In genomic region chr10:102184726-102185125, GRCm38 (mm10) we compare ENCODE assay signal across 16 mouse cellular contexts.
DNase-seq lines count a peak whose midpoint lies in the region; ATAC-seq and TF ChIP-seq lines count a peak whose summit lies in the region.
"Had no signal": no experiment of that assay in that cellular context is flagged by ENCODE, and none has a peak within 500 bp of the region (broad histone marks: within the 10 kb centered on the region; RNA-seq: fewer than 3 reads in every experiment).

No protein-coding gene starts in this region.

- DNase-seq in left cerebral cortex, postnatal 14 days (ENCODE audit: low spot score in 2 of 2), result peak; percentile 5 to 15
- no peak for DNase-seq in left cerebral cortex, adult 8-10 months (ENCODE audit: low spot score in 2 of 2)
- no peak for DNase-seq in hindbrain, embryonic 14.5 days (ENCODE audit: low spot score)
- DNase-seq in midbrain, postnatal 0 days (ENCODE audit: low spot score), result peak; percentile 44
- DNase-seq in gastrocnemius, adult 18-20 months (ENCODE audit: low spot score), result no peak
- DNase-seq: cerebellum, adult 11-12 months; gastrocnemius, adult 2 months; heart, adult 2 months; heart, postnatal 10 days; kidney, postnatal 25 days had no signal

- no peak for TF ChIP-seq CTCF in midbrain, postnatal 0 days (IDR thresholded peaks at IDR 0.05)

- H3K36me3 ChIP-seq in forebrain, embryonic 13.5 days (ENCODE audit: poor library complexity, severe bottlenecking), result no peaks in the 10 kb centered on the region
- H3K36me3 ChIP-seq in hindbrain, embryonic 14.5 days (replicated peaks; ENCODE audit: control insufficient read depth, insufficient read depth), result no peaks in the 10 kb centered on the region
- no peaks in the 10 kb centered on the region for H3K36me3 ChIP-seq in midbrain, postnatal 0 days (ENCODE audit: insufficient read depth, low read length)
- H3K36me3 ChIP-seq in kidney, embryonic 16.5 days (ENCODE audit: insufficient read depth, low read length), result no peaks in the 10 kb centered on the region
- H3K36me3 ChIP-seq: embryonic facial prominence, embryonic 15.5 days; lung, embryonic 15.5 days had no signal

- H3K27me3 ChIP-seq in forebrain, embryonic 13.5 days, result no peaks in the 10 kb centered on the region
- H3K27me3 ChIP-seq in hindbrain, embryonic 14.5 days (ENCODE audit: control insufficient read depth, insufficient read depth, low read length), result no peaks in the 10 kb centered on the region
- H3K27me3 ChIP-seq in midbrain, postnatal 0 days (ENCODE audit: insufficient read depth, low read length), result no peaks in the 10 kb centered on the region
- H3K27me3 ChIP-seq in kidney, embryonic 16.5 days (ENCODE audit: insufficient read depth, low read length), result no peaks in the 10 kb centered on the region
- H3K27me3 ChIP-seq: embryonic facial prominence, embryonic 15.5 days; lung, embryonic 15.5 days had no signal

- H3K27ac ChIP-seq in forebrain, embryonic 13.5 days, result no peak overlapping the region
- no peak overlapping the region; the same call in 1 of the 2 replicates for H3K27ac ChIP-seq in hindbrain, embryonic 14.5 days
- no peak overlapping the region for H3K27ac ChIP-seq in midbrain, postnatal 0 days (ENCODE audit: low read depth, low read length)
- H3K27ac ChIP-seq in kidney, embryonic 16.5 days (ENCODE audit: low read length), result no peak overlapping the region
- H3K27ac ChIP-seq: embryonic facial prominence, embryonic 15.5 days; gastrocnemius, adult 2 months; heart, adult 2 months; lung, embryonic 15.5 days had no signal

- WGBS in forebrain, embryonic 13.5 days, result 47% methylated on average over 3 of the region's 3 CpGs
- WGBS in hindbrain, embryonic 14.5 days, result 39% methylated on average over 3 of the region's 3 CpGs
- 61% methylated on average over 3 of the region's 3 CpGs for WGBS in midbrain, postnatal 0 days
- 54% methylated on average over 3 of the region's 3 CpGs for WGBS in kidney, embryonic 16.5 days

- peak; percentile 92 for ATAC-seq in forebrain, embryonic 13.5 days
- peak; percentile 73; the same call in 1 of the 2 replicates for ATAC-seq in hindbrain, embryonic 14.5 days (ENCODE audit: low FRiP score)
- ATAC-seq in midbrain, postnatal 0 days (ENCODE audit: low FRiP score), result peak; percentile 47; the same call in 1 of the 2 replicates
- no peak for ATAC-seq in kidney, embryonic 16.5 days (ENCODE audit: low FRiP score, low TSS enrichment)
- ATAC-seq: activated CD4-positive, CD25-positive, alpha-beta regulatory T cell, adult 4 months; intestine, postnatal 0 days had no signal

- no peak overlapping the region for H3K9ac ChIP-seq in forebrain, embryonic 13.5 days
- no peak overlapping the region for H3K9ac ChIP-seq in hindbrain, embryonic 14.5 days
- no peak overlapping the region for H3K9ac ChIP-seq in midbrain, postnatal 0 days (replicated peaks; ENCODE audit: low read length, poor library complexity, severe bottlenecking)
- H3K9ac ChIP-seq in kidney, embryonic 16.5 days (replicated peaks; ENCODE audit: low read length), result no peak overlapping the region
- H3K9ac ChIP-seq: embryonic facial prominence, embryonic 15.5 days; lung, embryonic 15.5 days had no signal

- intact Hi-C loops in left cerebral cortex, postnatal 14 days (cut with DNase I), result no loop called here

- 0 out of 2 replicates have a peak, but pooled peaks cover 4% of the 10 kb centered on the region for H3K4me1 ChIP-seq in forebrain, embryonic 13.5 days
- no peaks in the 10 kb centered on the region for H3K4me1 ChIP-seq in hindbrain, embryonic 14.5 days (replicated peaks; ENCODE audit: control insufficient read depth, insufficient read depth, low read length)
- no peaks in the 10 kb centered on the region for H3K4me1 ChIP-seq in midbrain, postnatal 0 days (ENCODE audit: insufficient read depth, low read length)
- no peaks in the 10 kb centered on the region for H3K4me1 ChIP-seq in kidney, embryonic 16.5 days (ENCODE audit: insufficient read depth, low read length)
- H3K4me1 ChIP-seq: embryonic facial prominence, embryonic 15.5 days; lung, embryonic 15.5 days had no signal

- H3K4me3 ChIP-seq in forebrain, embryonic 13.5 days, result no peak overlapping the region
- H3K4me3 ChIP-seq in hindbrain, embryonic 14.5 days (replicated peaks; ENCODE audit: low read length), result no peak overlapping the region
- H3K4me3 ChIP-seq in midbrain, postnatal 0 days (ENCODE audit: low read depth, low read length), result no peak overlapping the region
- H3K4me3 ChIP-seq in kidney, embryonic 16.5 days (ENCODE audit: low read length), result no peak overlapping the region
- H3K4me3 ChIP-seq: embryonic facial prominence, embryonic 15.5 days; gastrocnemius, adult 2 months; heart, adult 2 months; lung, embryonic 15.5 days had no signal

- 0 out of 2 replicates have a peak overlapping the region, but pooled peaks have one; percentile 3 for H3K4me2 ChIP-seq in forebrain, embryonic 13.5 days
- H3K4me2 ChIP-seq in hindbrain, embryonic 14.5 days (replicated peaks), result no peak overlapping the region
- H3K4me2 ChIP-seq in midbrain, postnatal 0 days (ENCODE audit: low read depth, low read length, poor library complexity, severe bottlenecking), result no peak overlapping the region
- no peak overlapping the region for H3K4me2 ChIP-seq in kidney, embryonic 16.5 days (replicated peaks; ENCODE audit: low read depth, low read length)
- H3K4me2 ChIP-seq: embryonic facial prominence, embryonic 15.5 days; lung, embryonic 15.5 days had no signal

- no peaks in the 10 kb centered on the region for H3K9me3 ChIP-seq in forebrain, embryonic 13.5 days (replicated peaks)
- H3K9me3 ChIP-seq in hindbrain, embryonic 14.5 days (ENCODE audit: control insufficient read depth, low read length), result no peaks in the 10 kb centered on the region
- no peaks in the 10 kb centered on the region for H3K9me3 ChIP-seq in midbrain, postnatal 0 days (ENCODE audit: low read length)
- no peaks in the 10 kb centered on the region for H3K9me3 ChIP-seq in kidney, embryonic 16.5 days (ENCODE audit: low read length)
- H3K9me3 ChIP-seq: embryonic facial prominence, embryonic 15.5 days; lung, embryonic 15.5 days had no signal

Comparison
In these comparisons a context has a peak if more than half of its experiments do, and no peak if none do; other contexts are left out.
1. DNase-seq: peak in left cerebral cortex, postnatal 14 days (2 of 2) and midbrain, postnatal 0 days (single experiment); none in left cerebral cortex, adult 8-10 months (0 of 2), hindbrain, embryonic 14.5 days (single experiment) and gastrocnemius, adult 18-20 months (single experiment).